Mouse (Mus musculus) E14TG2a.4 (cell line): ENCODE data around the gene Dab1.

Experiments used
- H3K27me3 ChIP-seq: 2 replicates; pipeline ENCODE4 v1.6.1; 2014; ENCODE audit warnings: low read length, control low read depth; ENCODE audit not compliant: insufficient read depth
- H3K36me3 ChIP-seq: 2 replicates; pipeline ENCODE4 v1.6.1; 2014; ENCODE audit warnings: low read length, control low read depth; ENCODE audit not compliant: insufficient read depth
- H3K4me1 ChIP-seq: replicated peaks from 2 replicates; pipeline ENCODE4 v1.6.1; 2014; ENCODE audit warnings: low read depth, low read length, control low read depth
- H3K4me3 ChIP-seq: replicated peaks from 2 replicates; pipeline ENCODE4 v1.5.1; 2014; ENCODE audit warnings: mild to moderate bottlenecking, low read length
- H3K9me3 ChIP-seq: 2 replicates; pipeline ENCODE4 v1.6.1; 2014; ENCODE audit warnings: low read length, control low read depth
- CTCF ChIP-seq: conservative IDR thresholded peaks from 2 replicates; pipeline ENCODE4 v1.5.1; 2014; ENCODE audit warnings: low read length
- NANOG ChIP-seq: IDR thresholded peaks from 2 replicates; pipeline ENCODE4 v1.6.1; 2014; ENCODE audit warnings: borderline replicate concordance, low read length, mixed read lengths
- POU5F1 ChIP-seq: IDR thresholded peaks from 2 replicates; pipeline ENCODE4 v1.6.1; 2014; ENCODE audit warnings: low read length, borderline replicate concordance

Gene Dab1

DNA sequence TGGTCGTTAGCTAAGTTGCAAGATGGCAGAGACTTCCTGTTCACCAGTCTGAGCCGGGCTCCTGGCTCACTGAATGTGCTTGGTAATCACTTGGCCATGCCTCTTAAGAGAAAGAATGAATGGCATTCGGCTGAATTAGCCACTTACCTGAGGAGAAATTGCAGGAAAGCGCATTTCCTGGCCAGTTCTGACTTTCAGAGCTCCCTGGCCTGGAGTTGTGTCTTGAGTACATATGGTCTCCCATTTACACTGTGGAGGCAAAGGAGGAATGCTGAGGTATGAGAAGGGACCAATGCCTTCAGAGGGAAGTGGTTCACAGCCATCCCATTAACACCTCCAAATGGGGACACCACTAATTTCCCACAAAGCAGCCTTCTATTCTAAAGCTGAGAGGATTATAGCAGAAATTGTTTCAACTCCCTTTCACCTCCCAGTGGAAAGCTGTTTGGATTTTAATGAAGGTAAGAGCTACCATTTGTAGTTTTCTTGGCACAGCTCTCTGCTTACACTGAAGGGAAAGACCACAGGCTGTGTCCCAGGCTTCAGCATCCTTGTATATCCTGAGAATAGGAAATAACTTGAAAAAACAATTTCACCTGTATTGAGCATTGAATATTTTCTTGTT is 931.5 kb downstream of the Dab1 start:
- no peaks in the 10 kb centered on the region for H3K36me3 ChIP-seq
- no peak for TF ChIP-seq CTCF
- no peak for TF ChIP-seq POU5F1
- TF ChIP-seq NANOG: no peak
- H3K9me3 ChIP-seq: no peaks in the 10 kb centered on the region
- H3K27me3 ChIP-seq: no peaks in the 10 kb centered on the region
- H3K4me1 ChIP-seq: no peaks in the 10 kb centered on the region
- no peak overlapping the region for H3K4me3 ChIP-seq

DNA sequence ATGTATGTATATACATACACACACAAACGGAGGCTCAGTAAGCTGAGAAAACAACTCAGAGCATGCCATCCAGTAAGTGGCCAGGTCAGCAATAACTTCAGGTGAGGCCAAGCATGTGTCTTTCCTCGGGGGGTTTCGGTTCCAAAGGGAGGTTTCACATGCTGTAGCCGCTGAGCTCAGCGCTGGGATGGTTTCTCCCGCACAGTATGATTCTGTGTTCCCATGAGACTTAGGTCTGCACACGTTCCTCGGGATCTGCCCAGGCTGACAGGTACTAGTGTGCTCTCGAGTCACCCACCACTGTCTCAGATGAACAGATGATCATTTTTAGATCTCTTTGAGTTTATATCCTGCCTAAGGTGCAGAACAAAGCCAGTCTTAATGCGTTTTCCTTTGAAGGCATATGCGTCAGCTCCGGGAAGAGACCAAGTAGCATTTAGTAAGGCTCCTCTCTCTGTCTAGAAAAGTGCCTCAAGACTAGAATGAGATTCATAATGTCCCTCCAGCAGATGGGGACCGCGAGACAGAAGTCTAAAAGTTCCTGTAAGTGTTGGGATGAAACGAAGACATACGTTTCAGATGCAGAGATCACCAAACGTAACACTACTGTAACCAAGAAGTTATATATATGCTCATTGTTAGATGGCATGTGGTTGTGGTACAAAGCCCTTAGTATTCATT is 932.4 kb downstream of the Dab1 start:
- Histone ChIP-seq H3K4me3 (no peak overlapping the region), H3K4me1 (no peaks in the 10 kb centered on the region), H3K27me3 (no peaks in the 10 kb centered on the region), H3K36me3 (no peaks in the 10 kb centered on the region), H3K9me3 (no peaks in the 10 kb centered on the region)
- no peak for TF ChIP-seq POU5F1
- no peak for TF ChIP-seq CTCF
- no peak for TF ChIP-seq NANOG

DNA sequence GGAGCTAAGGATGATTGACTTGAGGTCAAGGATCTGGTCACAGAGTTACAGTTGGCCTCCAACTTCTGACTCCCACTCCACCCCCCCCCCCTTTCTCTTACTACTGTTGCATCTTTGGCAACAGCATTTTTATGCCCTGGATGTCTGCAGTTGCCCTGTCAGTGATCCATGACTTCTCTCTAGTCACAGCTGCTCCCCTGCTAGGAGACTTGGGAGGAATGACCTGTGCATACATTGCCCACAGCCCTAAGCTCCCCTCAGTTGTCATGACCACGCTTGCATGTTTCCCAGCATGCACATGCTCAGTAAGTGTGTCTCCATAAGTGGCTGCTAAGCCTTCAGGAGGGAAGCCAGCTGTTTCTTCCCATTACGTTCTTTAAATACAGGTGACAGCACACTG is 936.2 kb downstream of the Dab1 start:
- Histone ChIP-seq H3K4me1 (no peaks in the 10 kb centered on the region), H3K36me3 (no peaks in the 10 kb centered on the region), H3K4me3 (no peak overlapping the region), H3K9me3 (no peaks in the 10 kb centered on the region), H3K27me3 (no peaks in the 10 kb centered on the region)
- TF ChIP-seq NANOG: no peak
- no peak for TF ChIP-seq CTCF
- no peak for TF ChIP-seq POU5F1

DNA sequence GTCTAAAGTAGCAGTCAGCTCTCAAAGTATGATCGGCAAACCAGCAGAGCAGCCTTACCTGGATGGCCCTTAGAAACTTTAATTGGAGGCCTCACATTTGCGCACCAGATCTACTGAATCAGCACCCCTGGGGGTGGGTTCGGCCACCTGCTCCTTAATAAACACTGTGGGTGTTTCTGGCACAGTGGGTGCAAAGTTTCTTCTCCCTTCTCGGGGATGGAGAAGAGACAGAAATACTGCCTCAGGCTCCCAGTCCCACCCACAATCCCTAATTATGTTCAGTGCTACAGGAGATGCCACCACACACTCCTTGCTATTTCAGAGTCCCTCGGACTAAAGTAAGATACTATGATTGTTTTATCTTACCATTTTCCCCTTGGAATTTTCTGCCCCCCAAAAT is 944.4 kb downstream of the Dab1 start:
- no peaks in the 10 kb centered on the region for H3K9me3 ChIP-seq
- no peak overlapping the region for H3K4me3 ChIP-seq
- TF ChIP-seq NANOG (no peak), POU5F1 (no peak), CTCF (no peak)
- H3K27me3 ChIP-seq: no peaks in the 10 kb centered on the region
- no peaks in the 10 kb centered on the region for H3K36me3 ChIP-seq
- no peaks in the 10 kb centered on the region for H3K4me1 ChIP-seq

DNA sequence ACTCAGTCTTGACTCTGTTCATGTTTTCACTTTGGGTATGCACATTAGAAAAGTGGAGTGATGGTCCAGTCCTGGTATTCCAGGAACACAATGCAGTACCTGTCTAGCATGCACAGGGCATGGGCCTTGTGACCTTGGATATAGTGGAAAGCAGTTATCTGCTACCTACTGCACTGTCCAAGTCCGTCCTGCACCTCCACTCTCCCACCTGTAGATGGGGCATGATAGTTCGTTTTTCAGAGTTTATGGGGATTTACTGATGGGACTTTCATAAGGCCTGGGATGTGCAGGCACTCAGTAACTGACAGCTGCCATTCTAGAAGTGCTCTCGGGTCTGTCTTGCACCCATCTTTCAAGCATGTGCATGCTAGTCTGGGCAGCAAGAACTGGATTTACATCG is 951.4 kb downstream of the Dab1 start:
- no peaks in the 10 kb centered on the region for H3K27me3 ChIP-seq
- no peaks in the 10 kb centered on the region for H3K36me3 ChIP-seq
- H3K4me3 ChIP-seq: no peak overlapping the region
- no peaks in the 10 kb centered on the region for H3K4me1 ChIP-seq
- TF ChIP-seq CTCF (peak; percentile 28; the same call in 1 of the 2 replicates), POU5F1 (no peak)
- H3K9me3 ChIP-seq: no peaks in the 10 kb centered on the region

DNA sequence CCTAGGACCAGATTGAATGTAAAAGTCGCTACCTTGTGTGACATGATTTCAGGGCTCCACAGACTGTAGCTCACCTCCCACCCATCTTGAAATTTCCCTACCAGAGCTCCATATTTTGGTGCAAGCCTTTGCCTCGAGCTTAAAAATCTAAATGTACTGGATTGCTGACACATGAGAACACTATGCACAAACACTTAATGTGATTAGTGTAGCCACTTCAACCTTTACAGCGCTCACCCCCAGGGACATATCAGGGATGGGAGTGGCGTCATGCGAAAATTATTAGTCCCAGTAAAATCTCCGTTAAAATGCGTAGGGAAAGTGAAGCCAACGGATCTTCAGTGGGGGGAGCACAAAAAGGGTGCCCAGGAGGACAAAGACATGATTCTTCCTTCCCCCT is 953.3 kb downstream of the Dab1 start:
- Histone ChIP-seq H3K4me1 (no peaks in the 10 kb centered on the region), H3K27me3 (no peaks in the 10 kb centered on the region), H3K9me3 (no peaks in the 10 kb centered on the region), H3K4me3 (no peak overlapping the region), H3K36me3 (no peaks in the 10 kb centered on the region)
- TF ChIP-seq CTCF (no peak), POU5F1 (no peak), NANOG (no peak)

DNA sequence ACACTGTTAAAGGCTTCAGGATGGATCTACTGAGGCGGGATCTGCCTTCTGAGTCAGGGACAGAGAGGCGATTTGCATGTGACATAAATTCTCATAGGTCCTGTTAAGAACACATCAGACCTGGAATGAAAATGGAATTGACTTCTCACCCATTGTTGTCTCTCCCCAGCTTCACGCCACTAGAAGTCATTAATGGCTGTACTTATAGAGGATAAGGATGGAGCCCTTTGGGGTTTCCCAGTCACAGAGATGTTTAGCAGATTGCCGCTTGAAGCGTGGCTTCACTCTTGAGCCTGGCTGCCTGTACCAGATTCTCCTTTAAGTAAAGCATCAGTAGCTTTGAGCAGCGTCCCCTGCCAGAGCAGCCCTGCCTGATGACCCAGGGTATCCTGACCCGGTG is 954.3 kb downstream of the Dab1 start:
- H3K4me1 ChIP-seq: no peaks in the 10 kb centered on the region
- TF ChIP-seq NANOG: no peak
- no peak for TF ChIP-seq CTCF
- no peak for TF ChIP-seq POU5F1
- no peaks in the 10 kb centered on the region for H3K36me3 ChIP-seq
- H3K27me3 ChIP-seq: no peaks in the 10 kb centered on the region
- H3K4me3 ChIP-seq: no peak overlapping the region
- H3K9me3 ChIP-seq: no peaks in the 10 kb centered on the region

DNA sequence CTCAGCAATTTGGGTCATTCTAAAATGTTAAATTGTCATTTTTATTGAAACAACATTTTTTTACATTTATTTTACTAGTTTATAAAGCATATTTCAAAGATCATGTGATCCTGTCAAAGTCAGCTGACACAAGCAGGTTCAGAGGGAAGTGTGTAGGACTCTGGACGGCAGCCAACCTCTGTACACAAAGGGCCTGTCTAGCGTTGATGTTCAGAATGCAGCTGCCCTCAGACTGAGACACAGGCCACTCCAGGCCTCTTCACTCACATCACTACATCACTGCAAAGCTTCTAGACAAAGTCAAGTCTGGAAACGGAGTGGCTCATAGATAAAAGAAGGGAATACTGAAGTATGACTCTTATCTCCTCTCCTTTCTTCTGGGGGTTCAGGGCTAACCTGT is 959.2 kb downstream of the Dab1 start:
- no peaks in the 10 kb centered on the region for H3K9me3 ChIP-seq
- no peaks in the 10 kb centered on the region for H3K4me1 ChIP-seq
- no peaks in the 10 kb centered on the region for H3K36me3 ChIP-seq
- no peaks in the 10 kb centered on the region for H3K27me3 ChIP-seq
- H3K4me3 ChIP-seq: no peak overlapping the region
- TF ChIP-seq CTCF (no peak), NANOG (no peak), POU5F1 (no peak)
